In genomic region chr13:47170811-47171555, GRCm38 (mm10) we compare ENCODE assay signal across 16 mouse cellular contexts. TPM values are rescaled to one million over a fixed set of nuclear protein-coding genes. Genes with fewer than 3 reads are reported as not detected.
A peak's percentile ranks its signal among the peaks of the same experiment; 100 is the strongest.
DNase-seq lines count a peak whose midpoint lies in the region; ATAC-seq and TF ChIP-seq lines count a peak whose summit lies in the region.
"Had no signal": no experiment of that assay in that cellular context is flagged by ENCODE, and none has a peak within 500 bp of the region (broad histone marks: within the 10 kb centered on the region; RNA-seq: fewer than 3 reads in every experiment).

No protein-coding gene starts in this region.

- POLR2A ChIA-PET in Patski (lab: Charles Lee) = interaction anchor here (1.0 kb wide), 1 partner anchor 8 kb away, joined by 3 read pairs; no protein-coding TSS in a partner anchor

- no peaks in the 10 kb centered on the region for H3K36me3 ChIP-seq in liver, embryonic 14.5 days (replicated peaks; ENCODE audit: control insufficient read depth, insufficient read depth, low read depth)
- H3K36me3 ChIP-seq: midbrain, embryonic 13.5 days had no signal

- no peak overlapping the region for H3K9ac ChIP-seq in liver, embryonic 14.5 days (replicated peaks)
- H3K9ac ChIP-seq: midbrain, embryonic 13.5 days had no signal

- in situ Hi-C loops in Patski (cut with MboI; ENCODE audit: low pct_unique_long_range_greater_than_20kb) = no loop called here

- H3K4me2 ChIP-seq in liver, embryonic 14.5 days (ENCODE audit: low read depth) = no peak overlapping the region
- H3K4me2 ChIP-seq: midbrain, embryonic 13.5 days had no signal

- DNase-seq in adrenal gland, adult 2 months = peak; percentile 51
- DNase-seq in adrenal gland, postnatal 4 days (ENCODE audit: low spot score in 2 of 2) = no peak
- no peak for DNase-seq in Patski (ENCODE audit: low read depth, low spot score)
- no peak for DNase-seq in liver, embryonic 14.5 days (ENCODE audit: low read depth in 3 of 3, low spot score in 3 of 3)
- DNase-seq in urinary bladder, postnatal 14 days (ENCODE audit: low spot score) = peak; percentile 83
- no peak for DNase-seq in cerebellum, postnatal 14 days
- DNase-seq in right cerebral cortex, postnatal 14 days = no peak
- DNase-seq in lung, postnatal 36 days = no peak
- DNase-seq: cerebellum, postnatal 25 days; kidney, adult 2 months; kidney, postnatal 4 days; layer of hippocampus, postnatal 36 days had no signal

- peak; percentile 61 for ATAC-seq in Patski
- peak; percentile 52 for ATAC-seq in liver, embryonic 14.5 days (ENCODE audit: insufficient read depth)
- ATAC-seq: activated CD4-positive, CD25-positive, alpha-beta regulatory T cell, adult 4 months; hindbrain, postnatal 0 days; midbrain, embryonic 13.5 days had no signal

- H3K4me3 ChIP-seq in liver, embryonic 14.5 days (ENCODE audit: insufficient read depth in 1 of 2, low read depth in 2 of 2, low read length in 2 of 2) = no peak overlapping the region
- H3K4me3 ChIP-seq: midbrain, embryonic 13.5 days had no signal

- H3K27me3 ChIP-seq in Patski = no peaks in the 10 kb centered on the region
- no peaks in the 10 kb centered on the region for H3K27me3 ChIP-seq in liver, embryonic 14.5 days (ENCODE audit: control insufficient read depth, insufficient read depth, low read length)
- H3K27me3 ChIP-seq: midbrain, embryonic 13.5 days had no signal

- peak overlapping the region; percentile 26 for H3K27ac ChIP-seq in liver, embryonic 14.5 days
- H3K27ac ChIP-seq: hindbrain, postnatal 0 days; midbrain, embryonic 13.5 days had no signal

- no peaks in the 10 kb centered on the region for H3K9me3 ChIP-seq in liver, embryonic 14.5 days (ENCODE audit: control insufficient read depth, low read length)
- H3K9me3 ChIP-seq: G1E; midbrain, embryonic 13.5 days had no signal

- TF ChIP-seq EP300 in liver, embryonic 14.5 days (IDR thresholded peaks at IDR 0.05; ENCODE audit: low read depth) = no peak

- CTCF ChIA-PET in Patski (lab: Charles Lee) = interaction anchor here (1.4 kb wide), 2 partner anchors 16 to 27 kb away, joined by 3 to 4 read pairs; no protein-coding TSS in a partner anchor

- no peak for TF ChIP-seq CTCF in Patski (IDR thresholded peaks at IDR 0.05)
- no peak for TF ChIP-seq CTCF in liver, embryonic 14.5 days (IDR thresholded peaks at IDR 0.05; ENCODE audit: low read depth)

- peaks cover 0 to 3% of the 10 kb centered on the region in 2 experiments; a peak in 2 of 4 replicates for H3K4me1 ChIP-seq in liver, embryonic 14.5 days (replicated peaks; ENCODE audit: control insufficient read depth in 2 of 2, insufficient read depth in 2 of 2, low read length in 1 of 2)
- H3K4me1 ChIP-seq: midbrain, embryonic 13.5 days had no signal

- 47% methylated on average over 13 of the region's 13 CpGs for WGBS in liver, embryonic 14.5 days (ENCODE audit: insufficient replicate concordance)

RNA-seq across cellular contexts. Expression of gene Rnf144b, which starts 48.5 kb away (rescaled TPM):
- total RNA-seq in adrenal gland, adult 2 months (2021) = 1 to 10 TPM; 2.8 to 5.3 TPM
- 2.2 and 3.1 TPM in 2 replicates for polyA plus RNA-seq in adrenal gland, adult 2 months (2012; rRNA removed)
- 1 to 10 TPM; 3.4 to 6.7 TPM for total RNA-seq in adrenal gland, postnatal 4 days (2021)
- polyA plus RNA-seq in Patski (2021) = 4.1 TPM
- 1.4 and 1.6 TPM in 2 replicates for polyA plus RNA-seq in liver, embryonic 14.5 days (2012; rRNA removed)
- 1.9 and 2.2 TPM in 2 replicates for polyA plus RNA-seq in liver, embryonic 14.5 days (2014; fragmentation: Nextera tagmentation; extraction: Ambion mirVana)

Comparison
In these comparisons a context has a peak if more than half of its experiments do, and no peak if none do; other contexts are left out.
1. DNase-seq: peak in adrenal gland, adult 2 months (single experiment) and urinary bladder, postnatal 14 days (single experiment); none in adrenal gland, postnatal 4 days (0 of 2), Patski (single experiment), liver, embryonic 14.5 days (0 of 3), cerebellum, postnatal 14 days (0 of 2), right cerebral cortex, postnatal 14 days (single experiment) and lung, postnatal 36 days (single experiment).